ENCODE assay signal across 10 mouse cellular contexts in genomic region chr5:117946605-117947004, GRCm38 (mm10). TPM values are rescaled to one million over a fixed set of nuclear protein-coding genes. Genes with fewer than 3 reads are reported as not detected.
DNase-seq lines count a peak whose midpoint lies in the region; ATAC-seq and TF ChIP-seq lines count a peak whose summit lies in the region.
"Had no signal": no experiment of that assay in that cellular context is flagged by ENCODE, and none has a peak within 500 bp of the region (broad histone marks: within the 10 kb centered on the region; RNA-seq: fewer than 3 reads in every experiment).

No protein-coding gene starts in this region.

- H3K4me3 ChIP-seq in forebrain, embryonic 11.5 days (ENCODE audit: low read depth, low read length): no peak overlapping the region
- H3K4me3 ChIP-seq in forebrain, embryonic 12.5 days (replicated peaks): no peak overlapping the region
- H3K4me3 ChIP-seq in kidney, postnatal 0 days (replicated peaks; ENCODE audit: low read depth, low read length): no peak overlapping the region
- no peak overlapping the region for H3K4me3 ChIP-seq in lung, postnatal 0 days (ENCODE audit: low read depth, low read length)
- H3K4me3 ChIP-seq: megakaryocyte, embryonic 14.5 days had no signal

- peak; percentile 80 for TF ChIP-seq CTCF in kidney, postnatal 0 days (IDR thresholded peaks at IDR 0.05; ENCODE audit: low read depth)
- peak; percentile 85 for TF ChIP-seq CTCF in lung, postnatal 0 days (IDR thresholded peaks at IDR 0.05)

- no peak for ATAC-seq in forebrain, embryonic 11.5 days (replicated peaks; ENCODE audit: low FRiP score)
- ATAC-seq in forebrain, embryonic 12.5 days (ENCODE audit: low FRiP score): no peak
- ATAC-seq in kidney, postnatal 0 days (replicated peaks; ENCODE audit: low FRiP score, low read depth): no peak
- ATAC-seq in lung, postnatal 0 days: no peak

- no peak overlapping the region for H3K9ac ChIP-seq in forebrain, embryonic 11.5 days (ENCODE audit: low read length)
- no peak overlapping the region for H3K9ac ChIP-seq in forebrain, embryonic 12.5 days
- no peak overlapping the region for H3K9ac ChIP-seq in kidney, postnatal 0 days (ENCODE audit: low read depth, low read length)
- no peak overlapping the region for H3K9ac ChIP-seq in lung, postnatal 0 days (replicated peaks; ENCODE audit: low read depth)

- no peaks in the 10 kb centered on the region for H3K9me3 ChIP-seq in forebrain, embryonic 11.5 days (ENCODE audit: control insufficient read depth, low read length)
- H3K9me3 ChIP-seq in forebrain, embryonic 12.5 days: no peaks in the 10 kb centered on the region
- no peaks in the 10 kb centered on the region for H3K9me3 ChIP-seq in kidney, postnatal 0 days (replicated peaks; ENCODE audit: low read length)
- no peaks in the 10 kb centered on the region for H3K9me3 ChIP-seq in lung, postnatal 0 days (ENCODE audit: low read length)

- no peaks in the 10 kb centered on the region for H3K27me3 ChIP-seq in forebrain, embryonic 11.5 days (ENCODE audit: control insufficient read depth, insufficient read depth, low read length)
- H3K27me3 ChIP-seq in forebrain, embryonic 12.5 days: no peaks in the 10 kb centered on the region
- no peaks in the 10 kb centered on the region for H3K27me3 ChIP-seq in kidney, postnatal 0 days (ENCODE audit: insufficient read depth, low read length)
- H3K27me3 ChIP-seq in lung, postnatal 0 days (replicated peaks; ENCODE audit: insufficient read depth, low read length): no peaks in the 10 kb centered on the region

- no peaks in the 10 kb centered on the region for H3K4me1 ChIP-seq in forebrain, embryonic 11.5 days (replicated peaks; ENCODE audit: control insufficient read depth, insufficient read depth, low read length)
- no peaks in the 10 kb centered on the region for H3K4me1 ChIP-seq in forebrain, embryonic 12.5 days
- H3K4me1 ChIP-seq in kidney, postnatal 0 days (replicated peaks; ENCODE audit: insufficient read depth, low read length): no peaks in the 10 kb centered on the region
- no peaks in the 10 kb centered on the region for H3K4me1 ChIP-seq in lung, postnatal 0 days (ENCODE audit: insufficient read depth, low read depth, low read length)
- H3K4me1 ChIP-seq: megakaryocyte, embryonic 14.5 days had no signal

- peak; percentile 69 for DNase-seq in forebrain, embryonic 11.5 days (ENCODE audit: low spot score)
- DNase-seq in ovary, postnatal 36 days (ENCODE audit: low spot score): peak; percentile 19
- DNase-seq in ovary, postnatal 14 days (ENCODE audit: low spot score): no peak
- peak; percentile 75 to 80 for DNase-seq in cerebellum, postnatal 10 days
- DNase-seq in kidney, postnatal 0 days (ENCODE audit: low spot score): peak; percentile 52
- DNase-seq in lung, postnatal 0 days (ENCODE audit: low spot score): peak; percentile 22
- peak; percentile 69 for DNase-seq in thymus, postnatal 4 days

- no peak for TF ChIP-seq EP300 in lung, postnatal 0 days (IDR thresholded peaks at IDR 0.05)

- 48% methylated on average over 4 of the region's 4 CpGs for WGBS in forebrain, embryonic 11.5 days
- 35% methylated on average over 4 of the region's 4 CpGs for WGBS in forebrain, embryonic 12.5 days
- 12% methylated on average over 4 of the region's 4 CpGs for WGBS in kidney, postnatal 0 days
- WGBS in lung, postnatal 0 days: 21% methylated on average over 4 of the region's 4 CpGs

- H3K36me3 ChIP-seq in forebrain, embryonic 11.5 days (ENCODE audit: control insufficient read depth, insufficient read depth, low read length): no peaks in the 10 kb centered on the region
- H3K36me3 ChIP-seq in forebrain, embryonic 12.5 days (replicated peaks): no peaks in the 10 kb centered on the region
- H3K36me3 ChIP-seq in kidney, postnatal 0 days (ENCODE audit: insufficient read depth, low read length): no peaks in the 10 kb centered on the region
- no peaks in the 10 kb centered on the region for H3K36me3 ChIP-seq in lung, postnatal 0 days (ENCODE audit: insufficient read depth, low read length)
- H3K36me3 ChIP-seq: G1E had no signal

- no peak overlapping the region for H3K4me2 ChIP-seq in forebrain, embryonic 11.5 days (ENCODE audit: low read depth, low read length, severe bottlenecking)
- H3K4me2 ChIP-seq in forebrain, embryonic 12.5 days: no peak overlapping the region
- no peak overlapping the region for H3K4me2 ChIP-seq in kidney, postnatal 0 days (ENCODE audit: low read length)
- no peak overlapping the region for H3K4me2 ChIP-seq in lung, postnatal 0 days (replicated peaks; ENCODE audit: low read depth, low read length)

- H3K27ac ChIP-seq in forebrain, embryonic 11.5 days (ENCODE audit: low read depth, low read length): no peak overlapping the region
- no peak overlapping the region for H3K27ac ChIP-seq in forebrain, embryonic 12.5 days
- no peak overlapping the region for H3K27ac ChIP-seq in kidney, postnatal 0 days
- H3K27ac ChIP-seq in lung, postnatal 0 days (ENCODE audit: low read length): no peak overlapping the region

RNA-seq across cellular contexts. Expression of gene Fbxo21, which starts 29.9 kb away (rescaled TPM):
- 122 and 130 TPM in 2 replicates for polyA plus RNA-seq in forebrain, embryonic 11.5 days (2014; fragmentation: Nextera tagmentation; extraction: Ambion mirVana)
- 149 and 165 TPM in 2 replicates for polyA plus RNA-seq in forebrain, embryonic 12.5 days (2016; fragmentation: Nextera tagmentation; extraction: Ambion mirVana)
- polyA plus RNA-seq in kidney, postnatal 0 days (2015; fragmentation: Nextera tagmentation; extraction: Ambion mirVana): 51.6 and 54.4 TPM in 2 replicates
- 18.8 and 19.8 TPM in 2 replicates for polyA plus RNA-seq in lung, postnatal 0 days (2015; fragmentation: Nextera tagmentation; extraction: Ambion mirVana)
